Mouse (Mus musculus) stomach, postnatal 0 days (tissue): ENCODE data around the gene Gm4869.

Experiments
- CTCF ChIP-seq: IDR thresholded peaks from 2 replicates; pipeline ENCODE4 v1.5.1; 2016; ENCODE audit warnings: antibody characterized with exemption, low read depth, mild to moderate bottlenecking, moderate library complexity
- EP300 ChIP-seq: optimal IDR thresholded peaks from 2 replicates; pipeline ENCODE3; 2016; ENCODE audit warnings: antibody characterized with exemption

DNA sequence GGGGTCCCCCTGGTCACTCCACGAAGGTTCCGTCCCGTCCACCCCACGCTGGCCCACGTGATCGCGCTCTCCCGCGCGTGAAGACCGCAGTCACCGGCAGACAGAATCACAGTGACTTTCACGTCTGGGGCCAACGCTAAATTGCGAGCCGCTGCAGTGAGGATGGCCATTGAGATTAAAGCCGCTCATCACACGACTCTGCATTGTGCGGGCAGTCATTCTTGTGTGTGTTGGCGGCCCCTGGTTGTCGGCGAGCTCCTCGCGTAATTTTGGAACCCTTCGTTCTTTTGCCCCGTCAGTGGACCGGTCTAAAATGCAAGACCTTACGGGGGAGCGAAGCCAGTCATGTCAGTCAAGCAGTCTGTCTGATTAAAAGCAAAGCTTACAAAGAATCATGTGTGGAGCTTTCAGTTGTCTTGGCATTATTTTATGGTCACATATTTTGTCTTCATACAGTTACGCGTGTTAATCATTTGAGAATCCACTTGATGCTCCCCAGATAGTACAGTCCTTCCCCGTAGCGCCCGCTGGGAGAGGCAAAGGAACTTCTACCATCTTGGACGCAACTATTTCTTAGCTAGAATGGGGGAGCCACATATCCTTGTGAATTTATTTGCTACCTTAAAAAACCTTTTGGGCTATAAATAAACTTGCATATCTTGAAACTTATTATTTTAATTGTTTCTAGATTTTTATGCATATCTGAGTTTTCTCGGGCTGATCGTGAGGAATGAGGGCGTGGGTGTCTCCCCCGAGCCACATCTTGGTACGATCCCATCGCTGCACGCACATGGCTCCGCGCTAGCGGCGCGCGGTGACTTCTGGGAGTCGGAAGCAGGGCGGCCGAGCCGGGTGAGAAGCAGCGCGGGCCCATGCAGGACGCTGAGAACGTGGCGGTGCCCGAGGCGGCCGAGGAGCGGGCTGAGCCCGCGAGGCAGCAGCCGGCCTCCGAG is 26.7 kb upstream of the Gm4869 start, which contains the start of gene Eif3b:
- TF ChIP-seq CTCF, result peak; percentile 60
- peak; percentile 94 for TF ChIP-seq EP300
